Mouse (Mus musculus) midbrain, postnatal 0 days (tissue): Measurements from ENCODE around the gene Sec62. TPM values are rescaled to one million over a fixed set of nuclear protein-coding genes. Genes with fewer than 3 reads are reported as not detected.
A peak's percentile ranks its signal among the peaks of the same experiment; 100 is the strongest.

ENCODE experiments used
- ATAC-seq: fragments of 200-750 bp; cut with Nextera tagmentation; 2 replicates; pipeline ENCODE4 v1.8.0; 2017; ENCODE audit warnings: moderate number of reproducible peaks, mild to moderate bottlenecking, moderate TSS enrichment, moderate library complexity; ENCODE audit not compliant: low FRiP score
- DNase-seq: peaks from one replicate; pipeline ENCODE4 v3.0.0-alpha.2; 2015; ENCODE audit warnings: low spot score
- H3K27ac ChIP-seq: fragments of 300-500 bp; sonication (generic); 2 replicates; pipeline ENCODE4 v1.5.1; 2014; ENCODE audit warnings: low read depth, mild to moderate bottlenecking, low read length, mixed read lengths
- H3K27me3 ChIP-seq: fragments of 300-500 bp; sonication (generic); 2 replicates; pipeline ENCODE4 v1.6.1; 2014; ENCODE audit warnings: low read length, control low read depth, mixed read lengths; ENCODE audit not compliant: insufficient read depth
- H3K36me3 ChIP-seq: fragments of 300-500 bp; sonication (generic); 2 replicates; pipeline ENCODE4 v1.6.1; 2014; ENCODE audit warnings: low read length, control low read depth, mixed read lengths; ENCODE audit not compliant: insufficient read depth
- H3K4me1 ChIP-seq: fragments of 300-500 bp; sonication (generic); 2 replicates; pipeline ENCODE4 v1.6.1; 2014; ENCODE audit warnings: mild to moderate bottlenecking, control low read depth, antibody characterized with exemption, low read length, mixed read lengths; ENCODE audit not compliant: insufficient read depth
- H3K4me2 ChIP-seq: fragments of 300-500 bp; sonication (generic); 2 replicates; pipeline ENCODE4 v1.6.1; 2014; ENCODE audit warnings: low read depth, mild to moderate bottlenecking, low read length, mixed read lengths; ENCODE audit not compliant: poor library complexity, severe bottlenecking
- H3K4me3 ChIP-seq: fragments of 300-500 bp; sonication (generic); 2 replicates; pipeline ENCODE4 v1.5.1; 2014; ENCODE audit warnings: low read depth, mild to moderate bottlenecking, low read length, moderate library complexity
- H3K9ac ChIP-seq: fragments of 300-500 bp; sonication (generic); replicated peaks from 2 replicates; pipeline ENCODE4 v1.6.1; 2014; ENCODE audit warnings: mild to moderate bottlenecking, low read length, moderate library complexity, mixed read lengths; ENCODE audit not compliant: poor library complexity, severe bottlenecking
- H3K9me3 ChIP-seq: fragments of 300-500 bp; sonication (generic); 2 replicates; pipeline ENCODE4 v1.6.1; 2016; ENCODE audit warnings: low read length, control low read depth
- CTCF ChIP-seq: IDR thresholded peaks from 2 replicates; pipeline ENCODE4 v1.5.1; 2016; ENCODE audit warnings: antibody characterized with exemption, mild to moderate bottlenecking
- WGBS: fragments of 180-500 bp; shearing (Covaris S2); extraction: QIAGEN DNeasy Blood & Tissue Kit; methylation state at CpG from one replicate; pipeline ENCODE4 v1.1.7; 2014; 5-methylcytosine and 5-hydroxymethylcytosine counted together
- polyA plus RNA-seq: library from polyadenylated mRNA; unstranded; fragments of >200 nt; fragmentation: Nextera tagmentation; extraction: Ambion mirVana; gene quantifications from 2 replicates; pipeline ENCODE4 v1.2.1, GENCODE M21; 2015
- total RNA-seq: library from RNA; depleted of rRNA; stranded (reverse); fragments of >200 nt; gene quantifications from 2 replicates; pipeline ENCODE4 v1.2.3, GENCODE M21; 2014; rRNA removed

The Sec62 gene
- total RNA-seq: 58.6 and 65.1 TPM in 2 replicates
- 102 and 129 TPM in 2 replicates for polyA plus RNA-seq

GRCm38 (mm10) chr3:30792737-30793402 lies at the start of gene Sec62:
Gene Sec62 (plus strand): TSS chr3:30792875.
- DNase-seq: peak; percentile 93
- ATAC-seq: peak; percentile 99
- peak within 1 kb of the TSS; percentile 95 for H3K27ac ChIP-seq
- H3K27me3 ChIP-seq: no peaks in the 10 kb centered on the region
- no peaks in the 10 kb centered on the region for H3K36me3 ChIP-seq
- peak within 1 kb of the TSS; percentile 99 for H3K4me3 ChIP-seq
- under 1% methylated on average over 62 of the region's 62 CpGs for WGBS
- peak within 1 kb of the TSS; percentile 93 for H3K9ac ChIP-seq
- H3K9me3 ChIP-seq: no peaks in the 10 kb centered on the region
- H3K4me1 ChIP-seq: no peaks in the 10 kb centered on the region
- H3K4me2 ChIP-seq: peak within 1 kb of the TSS; percentile 61
- no peak; the same call in 1 of the 2 replicates for TF ChIP-seq CTCF

GRCm38 (mm10) chr3:30742891-30743290 lies 49.8 kb upstream of the Sec62 start:
- H3K4me3 ChIP-seq: no peak overlapping the region
- no peak for DNase-seq

GRCm38 (mm10) chr3:30746006-30746405 lies 46.7 kb upstream of the Sec62 start, which contains the start of gene Samd7:
Gene Samd7 (plus strand): TSS chr3:30746293.
- no peaks in the 10 kb centered on the region for H3K27me3 ChIP-seq
- no peak within 1 kb of the TSS for H3K27ac ChIP-seq
- H3K4me3 ChIP-seq: no peak within 1 kb of the TSS
- no peaks in the 10 kb centered on the region for H3K36me3 ChIP-seq
- H3K4me2 ChIP-seq: no peak within 1 kb of the TSS
- 0 out of 2 replicates have a peak, but pooled peaks cover 2% of the 10 kb centered on the region for H3K9me3 ChIP-seq
- no peak within 1 kb of the TSS for H3K9ac ChIP-seq
- 72% methylated on average over 7 of the region's 7 CpGs for WGBS
- no peaks in the 10 kb centered on the region for H3K4me1 ChIP-seq
- no peak for TF ChIP-seq CTCF
- DNase-seq (no peak), ATAC-seq (no peak)

More at GRCm38 (mm10) chr3:30742891-30743290, 49.8 kb upstream of the Sec62 start:
- Histone ChIP-seq H3K9ac (no peak overlapping the region), H3K36me3 (no peaks in the 10 kb centered on the region), H3K27ac (no peak overlapping the region), H3K9me3 (0 out of 2 replicates have a peak, but pooled peaks cover 2% of the 10 kb centered on the region), H3K4me2 (no peak overlapping the region), H3K4me1 (no peaks in the 10 kb centered on the region), H3K27me3 (no peaks in the 10 kb centered on the region)
- WGBS: 94% methylated on average over 7 of the region's 7 CpGs
- no peak for TF ChIP-seq CTCF
- no peak for ATAC-seq

GRCm38 (mm10) chr3:30748316-30748715 lies 44.4 kb upstream of the Sec62 start:
- no peak for TF ChIP-seq CTCF
- no peak for DNase-seq
- Histone ChIP-seq H3K4me3 (no peak overlapping the region), H3K9ac (no peak overlapping the region), H3K36me3 (no peaks in the 10 kb centered on the region), H3K27ac (no peak overlapping the region), H3K4me1 (no peaks in the 10 kb centered on the region), H3K27me3 (no peaks in the 10 kb centered on the region), H3K4me2 (no peak overlapping the region), H3K9me3 (0 out of 2 replicates have a peak, but pooled peaks cover 2% of the 10 kb centered on the region)
- no peak for ATAC-seq
- WGBS: 86% methylated on average over 9 of the region's 9 CpGs

GRCm38 (mm10) chr3:30754696-30755095 lies 38.0 kb upstream of the Sec62 start:
- Histone ChIP-seq H3K9ac (no peak overlapping the region), H3K27me3 (no peaks in the 10 kb centered on the region), H3K9me3 (no peaks in the 10 kb centered on the region), H3K4me3 (no peak overlapping the region), H3K27ac (no peak overlapping the region), H3K4me2 (no peak overlapping the region), H3K36me3 (no peaks in the 10 kb centered on the region), H3K4me1 (no peaks in the 10 kb centered on the region)
- no peak for DNase-seq
- TF ChIP-seq CTCF: no peak
- ATAC-seq: no peak
- 92% methylated on average over 4 of the region's 4 CpGs for WGBS

- no peak for TF ChIP-seq CTCF
- ATAC-seq (no peak), DNase-seq (no peak)
- no peaks in the 10 kb centered on the region for H3K36me3 ChIP-seq
- WGBS: 91% methylated on average over 4 of the region's 4 CpGs
- H3K4me2 ChIP-seq: no peak overlapping the region
- H3K4me3 ChIP-seq: no peak overlapping the region
- no peaks in the 10 kb centered on the region for H3K4me1 ChIP-seq
- H3K9ac ChIP-seq: no peak overlapping the region
- H3K9me3 ChIP-seq: no peaks in the 10 kb centered on the region
- H3K27ac ChIP-seq: no peak overlapping the region
- H3K27me3 ChIP-seq: no peaks in the 10 kb centered on the region
These were observed 27.8 kb upstream of the Sec62 start for GRCm38 (mm10) chr3:30764877-30765276.
